Mouse (Mus musculus): Measurements from ENCODE around the gene Cnksr1.
A peak's percentile ranks its signal among the peaks of the same experiment; 100 is the strongest.

DNA sequence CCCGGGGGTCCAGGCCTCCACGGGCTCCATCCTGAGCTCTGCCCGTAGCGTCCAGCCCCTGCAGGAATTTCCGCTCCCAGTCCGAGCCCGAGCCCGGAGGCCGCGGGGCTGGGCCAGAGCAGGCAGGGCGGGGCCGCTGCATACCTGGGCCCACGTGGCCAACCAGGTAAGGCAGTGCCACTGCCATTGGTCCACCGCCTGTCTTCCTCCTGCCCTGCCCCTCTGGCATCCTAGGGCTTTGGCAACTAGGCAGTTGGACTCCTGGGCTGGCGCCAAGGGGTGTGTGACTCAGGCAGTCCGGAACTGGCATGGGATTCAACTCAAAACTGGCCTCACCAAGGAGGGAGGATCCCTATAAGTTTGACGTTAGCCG lies at the start of gene Cnksr1:
- no peak for TF ChIP-seq POLR2A (IDR thresholded peaks at IDR 0.05; ENCODE audit: insufficient read length, low read depth)
- TF ChIP-seq MYOD1 (IDR thresholded peaks at IDR 0.05; ENCODE audit: control insufficient read depth in 1 of 3, insufficient read length in 2 of 3, low read depth in 2 of 3) = peak in 1 of 3 experiments; percentile 30
- no peak for TF ChIP-seq E2F4 (IDR thresholded peaks at IDR 0.05; ENCODE audit: insufficient read depth)
- no peak for TF ChIP-seq MYOG (IDR thresholded peaks at IDR 0.05; ENCODE audit: control insufficient read depth in 1 of 3, insufficient read depth in 1 of 3, insufficient read length in 2 of 3, low read depth in 2 of 3)
- no peak for TF ChIP-seq SRF (IDR thresholded peaks at IDR 0.05; ENCODE audit: control insufficient read depth, insufficient read length, low read depth)
- TF ChIP-seq MAX (IDR thresholded peaks at IDR 0.05; ENCODE audit: low read depth) = no peak
- TF ChIP-seq USF1 (IDR thresholded peaks at IDR 0.05; ENCODE audit: low read depth) = no peak
- no peak for TF ChIP-seq TCF12 (IDR thresholded peaks at IDR 0.05; ENCODE audit: insufficient read depth, poor library complexity, severe bottlenecking)
- no peak for TF ChIP-seq CEBPB (IDR thresholded peaks at IDR 0.05; ENCODE audit: insufficient read depth, poor library complexity, severe bottlenecking)
- no peak for TF ChIP-seq TCF3 (IDR thresholded peaks at IDR 0.05; ENCODE audit: insufficient read length, low read depth)
- no peak for TF ChIP-seq POLR2AphosphoS2 (IDR thresholded peaks at IDR 0.05; ENCODE audit: insufficient read length, low read depth)
- TF ChIP-seq REST (IDR thresholded peaks at IDR 0.05; ENCODE audit: insufficient read depth, insufficient read length) = no peak
